In the genomic region with DNA sequence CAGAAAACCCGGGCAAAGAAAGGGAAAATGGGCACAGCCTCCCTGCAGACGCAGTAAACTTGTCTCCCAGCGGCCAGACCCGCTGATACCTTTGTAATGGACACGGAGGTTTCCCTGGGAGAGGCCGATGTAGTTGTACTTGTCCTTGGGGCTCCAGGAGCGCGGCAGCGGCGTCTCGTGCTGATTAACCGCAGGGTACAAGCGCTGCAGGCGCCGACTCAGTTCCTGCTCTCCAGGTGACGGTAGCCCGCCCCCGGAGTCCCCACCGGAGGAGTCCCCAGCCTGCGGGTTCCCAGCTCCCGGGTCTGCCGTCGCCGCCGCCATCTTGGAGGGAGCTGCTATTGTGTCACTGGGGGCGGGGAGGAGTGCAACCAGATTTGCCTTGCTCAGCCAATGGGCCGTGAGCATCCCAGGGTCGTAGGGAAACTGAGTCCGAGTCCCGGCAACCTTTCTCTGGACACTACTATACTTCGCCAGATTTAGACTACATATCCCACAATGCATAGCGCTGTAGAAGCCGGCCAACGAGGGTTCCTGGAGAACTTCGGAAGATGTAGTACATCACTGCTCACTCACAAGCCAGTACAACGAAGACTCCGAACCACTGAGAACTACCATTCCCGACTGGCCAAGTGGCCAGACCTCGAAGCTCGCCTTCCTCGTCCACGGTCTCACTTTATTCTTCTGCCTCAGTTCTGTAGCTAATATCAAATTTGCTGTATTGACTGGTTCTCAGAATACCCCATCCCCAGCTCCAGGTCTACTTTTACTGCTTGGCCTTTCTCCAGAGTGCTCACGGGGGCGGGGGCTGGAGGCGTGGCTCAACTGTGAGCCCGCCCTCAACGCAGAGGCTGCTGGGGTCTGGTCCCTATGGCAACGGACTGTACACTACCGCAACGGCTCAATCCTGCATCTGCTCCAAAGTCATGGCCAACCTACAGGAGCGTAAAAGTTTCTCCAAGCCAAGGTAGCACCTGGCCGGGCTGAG, we compare ENCODE assay signal across 8 mouse cellular contexts. TPM values are rescaled to one million over a fixed set of nuclear protein-coding genes. Genes with fewer than 3 reads are reported as not detected.
DNase-seq lines count a peak whose midpoint lies in the region; ATAC-seq lines count a peak whose summit lies in the region.

TSS of gene Ranbp10 (minus strand) at position 490 of the 988 bp plus-strand sequence.
TSS of gene Tsnaxip1 (plus strand) at position 871 of the 988 bp plus-strand sequence.

- ATAC-seq in megakaryocyte progenitor cell, adult 5-6 weeks (replicated peaks; ENCODE audit: poor library complexity) = peak; percentile 91

- DNase-seq in adipocyte (ENCODE audit: low spot score) = peak; percentile 100
- DNase-seq in embryo, embryonic 10 days (ENCODE audit: low spot score) = peak; percentile 99
- peak; percentile 89 for DNase-seq in gastrocnemius, postnatal 10 days
- peak; percentile 99 for DNase-seq in induced T-regulatory cell, adult 2 months (ENCODE audit: low read depth)
- DNase-seq in left cerebral cortex, adult 9 months (ENCODE audit: low spot score in 2 of 2) = peak; percentile 99
- peak; percentile 94 for DNase-seq in right cerebral cortex, postnatal 14 days
- peak; percentile 89 to 96 for DNase-seq in urinary bladder, postnatal 36 days (ENCODE audit: low spot score in 2 of 2)

RNA-seq across cellular contexts. Expression of gene Ranbp10, which starts in this region (rescaled TPM):
- total RNA-seq in gastrocnemius, postnatal 10 days (2021) = 10 to 100 TPM; 19.9 to 25.2 TPM
- total RNA-seq in megakaryocyte progenitor cell, adult 5-6 weeks (2015) = 12.6 and 13.2 TPM in 2 replicates
- 7.7 and 9.2 TPM in 2 replicates for total RNA-seq in megakaryocyte progenitor cell, adult 5-6 weeks (2017)

RNA-seq across cellular contexts. Expression of gene Tsnaxip1, which starts in this region (rescaled TPM):
- total RNA-seq in gastrocnemius, postnatal 10 days (2021) = not detected
- not detected in 2 replicates for total RNA-seq in megakaryocyte progenitor cell, adult 5-6 weeks (2015)
- not detected in 2 replicates for total RNA-seq in megakaryocyte progenitor cell, adult 5-6 weeks (2017)

Comparison
In these comparisons a context has a peak if more than half of its experiments do, and no peak if none do; other contexts are left out.
1. Peak in every context shown above with its lines: DNase-seq and ATAC-seq.